Mouse (Mus musculus): ENCODE results near the gene Dppa2.
"Not testable (repeated sequence)": the region's sequence is repeated elsewhere in the genome, so short reads cannot be mapped to it uniquely, and the experiment has no call there.

Gene Dppa2

GRCm38 (mm10) chr16:48303509-48303908 is at the start of gene Dppa2:
TSS of gene Dppa2 (plus strand) at chr16:48303908.
- DNase-seq: no peak

- DNase-seq: no peak
These were observed 49.1 kb upstream of the Dppa2 start for GRCm38 (mm10) chr16:48254584-48254983.

- no peak for DNase-seq
These were observed 44.2 kb upstream of the Dppa2 start for GRCm38 (mm10) chr16:48259519-48259918.

GRCm38 (mm10) chr16:48262901-48263300 is 40.8 kb upstream of the Dppa2 start:
- no peak for DNase-seq

- no peak for DNase-seq
These were observed 37.9 kb upstream of the Dppa2 start for GRCm38 (mm10) chr16:48265856-48266255.

GRCm38 (mm10) chr16:48276940-48277339 is 26.8 kb upstream of the Dppa2 start:
- no peak for DNase-seq

- no peak for DNase-seq
These were observed 22.8 kb upstream of the Dppa2 start for GRCm38 (mm10) chr16:48280883-48281282.

- no peak for DNase-seq
These were observed 20.9 kb upstream of the Dppa2 start for GRCm38 (mm10) chr16:48282801-48283200.

GRCm38 (mm10) chr16:48283517-48283916 is 20.2 kb upstream of the Dppa2 start, which contains the start of gene Dppa4:
TSS of gene Dppa4 (plus strand) at chr16:48283733.
- no peak for DNase-seq

GRCm38 (mm10) chr16:48285517-48285916 is 18.2 kb upstream of the Dppa2 start:
- no peak for DNase-seq

- no peak for DNase-seq
These were observed 6.1 kb upstream of the Dppa2 start for GRCm38 (mm10) chr16:48297384-48298136.

- no peak for DNase-seq
These were observed 3.8 kb upstream of the Dppa2 start for GRCm38 (mm10) chr16:48299884-48300283.

GRCm38 (mm10) chr16:48303983-48304382 is 275 bp downstream of the Dppa2 start:
- no peak for DNase-seq

GRCm38 (mm10) chr16:48308916-48309315 is 5.2 kb downstream of the Dppa2 start:
- DNase-seq: not testable (repeated sequence)

GRCm38 (mm10) chr16:48309912-48310630 is 6.4 kb downstream of the Dppa2 start:
- DNase-seq: no peak

- DNase-seq: no peak
These were observed 11.6 kb downstream of the Dppa2 start for GRCm38 (mm10) chr16:48315294-48315693.

- no peak for DNase-seq
These were observed 17.1 kb downstream of the Dppa2 start for GRCm38 (mm10) chr16:48320781-48321180.

GRCm38 (mm10) chr16:48323133-48323532 is 19.4 kb downstream of the Dppa2 start:
- DNase-seq: no peak

- DNase-seq: no peak
These were observed 20.1 kb downstream of the Dppa2 start for GRCm38 (mm10) chr16:48323602-48324345.

GRCm38 (mm10) chr16:48326903-48327302 is 23.2 kb downstream of the Dppa2 start:
- no peak for DNase-seq

- DNase-seq: no peak
These were observed 24.7 kb downstream of the Dppa2 start for GRCm38 (mm10) chr16:48328420-48328819.

- DNase-seq: no peak
These were observed 28.1 kb downstream of the Dppa2 start for GRCm38 (mm10) chr16:48331822-48332221.

- DNase-seq: no peak
These were observed 31.6 kb downstream of the Dppa2 start for GRCm38 (mm10) chr16:48335326-48335725.

GRCm38 (mm10) chr16:48344193-48344592 is 40.5 kb downstream of the Dppa2 start:
- DNase-seq: no peak
